Mouse (Mus musculus): ENCODE data around the gene Zbtb7b. TPM values are rescaled to one million over a fixed set of nuclear protein-coding genes. Genes with fewer than 3 reads are reported as not detected.

The Zbtb7b gene
- polyA plus RNA-seq, 1 experiment from 2014 or later, result 0.77 TPM

GRCm38 (mm10) chr3:89408448-89408847 is 13.9 kb upstream of the Zbtb7b start:
- Histone ChIP-seq H3K4me2 (ENCODE audit: low read length) (no peak overlapping the region), H3K36me3 (ENCODE audit: control insufficient read depth, insufficient read depth) (peaks cover 3% of the 10 kb centered on the region; the same call in 1 of the 2 replicates), H3K9me3 (ENCODE audit: control insufficient read depth, low read length) (no peaks in the 10 kb centered on the region), H3K4me1 (replicated peaks; ENCODE audit: control insufficient read depth, insufficient read depth, low read length) (peaks cover 10% of the 10 kb centered on the region), H3K27ac (ENCODE audit: low read length) (no peak overlapping the region), H3K27me3 (replicated peaks; ENCODE audit: control insufficient read depth, insufficient read depth, low read length) (no peaks in the 10 kb centered on the region), H3K4me3 (replicated peaks; ENCODE audit: low read length) (no peak overlapping the region), H3K9ac (replicated peaks; ENCODE audit: low read depth, low read length) (no peak overlapping the region)
- WGBS, result 68% methylated on average over 16 of the region's 16 CpGs
- no peak for ATAC-seq

GRCm38 (mm10) chr3:89406887-89407286 is 12.3 kb upstream of the Zbtb7b start:
- no peaks in the 10 kb centered on the region for H3K27me3 ChIP-seq (replicated peaks; ENCODE audit: control insufficient read depth, insufficient read depth, low read length)
- 82% methylated on average over 6 of the region's 6 CpGs for WGBS
- H3K9me3 ChIP-seq (ENCODE audit: control insufficient read depth, low read length), result no peaks in the 10 kb centered on the region
- H3K9ac ChIP-seq (replicated peaks; ENCODE audit: low read depth, low read length), result no peak overlapping the region
- H3K4me2 ChIP-seq (ENCODE audit: low read length), result no peak overlapping the region
- no peak for ATAC-seq
- no peak overlapping the region for H3K27ac ChIP-seq (ENCODE audit: low read length)
- H3K4me1 ChIP-seq (replicated peaks; ENCODE audit: control insufficient read depth, insufficient read depth, low read length), result peaks cover 10% of the 10 kb centered on the region
- H3K36me3 ChIP-seq (ENCODE audit: control insufficient read depth, insufficient read depth), result peaks cover 9% of the 10 kb centered on the region; the same call in 1 of the 2 replicates
- H3K4me3 ChIP-seq (replicated peaks; ENCODE audit: low read length), result no peak overlapping the region

GRCm38 (mm10) chr3:89402693-89403092 is 8.1 kb upstream of the Zbtb7b start, which contains the start of gene Lenep:
Gene Lenep, minus strand, starts transcription at chr3:89402793.
- H3K36me3 ChIP-seq (ENCODE audit: control insufficient read depth, insufficient read depth), result peaks cover 11% of the 10 kb centered on the region; the same call in 1 of the 2 replicates
- no peaks in the 10 kb centered on the region for H3K9me3 ChIP-seq (ENCODE audit: control insufficient read depth, low read length)
- no peaks in the 10 kb centered on the region for H3K27me3 ChIP-seq (replicated peaks; ENCODE audit: control insufficient read depth, insufficient read depth, low read length)
- no peak for ATAC-seq
- H3K4me3 ChIP-seq (replicated peaks; ENCODE audit: low read length), result no peak within 1 kb of the TSS
- no peak within 1 kb of the TSS for H3K27ac ChIP-seq (ENCODE audit: low read length)
- no peaks in the 10 kb centered on the region for H3K4me1 ChIP-seq (replicated peaks; ENCODE audit: control insufficient read depth, insufficient read depth, low read length)
- WGBS, result 80% methylated on average over 5 of the region's 5 CpGs
- H3K9ac ChIP-seq (replicated peaks; ENCODE audit: low read depth, low read length), result no peak within 1 kb of the TSS
- no peak within 1 kb of the TSS for H3K4me2 ChIP-seq (ENCODE audit: low read length)

GRCm38 (mm10) chr3:89401329-89401728 is 6.8 kb upstream of the Zbtb7b start:
- H3K36me3 ChIP-seq (ENCODE audit: control insufficient read depth, insufficient read depth), result peaks cover 11% of the 10 kb centered on the region; the same call in 1 of the 2 replicates
- ATAC-seq, result no peak
- no peak overlapping the region for H3K4me3 ChIP-seq (replicated peaks; ENCODE audit: low read length)
- H3K4me2 ChIP-seq (ENCODE audit: low read length), result no peak overlapping the region
- WGBS, result 93% methylated on average over 7 of the region's 7 CpGs
- H3K27me3 ChIP-seq (replicated peaks; ENCODE audit: control insufficient read depth, insufficient read depth, low read length), result no peaks in the 10 kb centered on the region
- H3K4me1 ChIP-seq (replicated peaks; ENCODE audit: control insufficient read depth, insufficient read depth, low read length), result peaks cover under 1% of the 10 kb centered on the region
- no peak overlapping the region for H3K27ac ChIP-seq (ENCODE audit: low read length)
- no peak overlapping the region for H3K9ac ChIP-seq (replicated peaks; ENCODE audit: low read depth, low read length)
- H3K9me3 ChIP-seq (ENCODE audit: control insufficient read depth, low read length), result no peaks in the 10 kb centered on the region

GRCm38 (mm10) chr3:89396654-89397005 is 2.1 kb upstream of the Zbtb7b start:
- H3K4me3 ChIP-seq (replicated peaks; ENCODE audit: low read length), result peak overlapping the region; percentile 47; the same call in 1 of the 2 replicates
- 0% methylated on average over 4 of the region's 4 CpGs for WGBS
- H3K27ac ChIP-seq (ENCODE audit: low read length), result no peak overlapping the region
- peaks cover 13% of the 10 kb centered on the region for H3K27me3 ChIP-seq (replicated peaks; ENCODE audit: control insufficient read depth, insufficient read depth, low read length)
- peak overlapping the region; percentile 61 for H3K4me2 ChIP-seq (ENCODE audit: low read length)
- no peak overlapping the region; the same call in 1 of the 2 replicates for H3K9ac ChIP-seq (replicated peaks; ENCODE audit: low read depth, low read length)
- peaks cover 4% of the 10 kb centered on the region; the same call in 1 of the 2 replicates for H3K36me3 ChIP-seq (ENCODE audit: control insufficient read depth, insufficient read depth)
- peaks cover 44% of the 10 kb centered on the region for H3K4me1 ChIP-seq (replicated peaks; ENCODE audit: control insufficient read depth, insufficient read depth, low read length)
- ATAC-seq, result no peak
- no peaks in the 10 kb centered on the region for H3K9me3 ChIP-seq (ENCODE audit: control insufficient read depth, low read length)

GRCm38 (mm10) chr3:89395806-89396653 is 1.5 kb upstream of the Zbtb7b start:
- Histone ChIP-seq H3K4me3 (replicated peaks; ENCODE audit: low read length) (peak overlapping the region; percentile 47), H3K9me3 (ENCODE audit: control insufficient read depth, low read length) (no peaks in the 10 kb centered on the region), H3K4me1 (replicated peaks; ENCODE audit: control insufficient read depth, insufficient read depth, low read length) (peaks cover 50% of the 10 kb centered on the region), H3K36me3 (ENCODE audit: control insufficient read depth, insufficient read depth) (peaks cover 4% of the 10 kb centered on the region; the same call in 1 of the 2 replicates), H3K27me3 (replicated peaks; ENCODE audit: control insufficient read depth, insufficient read depth, low read length) (peaks cover 13% of the 10 kb centered on the region), H3K27ac (ENCODE audit: low read length) (no peak overlapping the region), H3K4me2 (ENCODE audit: low read length) (peak overlapping the region; percentile 61), H3K9ac (replicated peaks; ENCODE audit: low read depth, low read length) (peak overlapping the region; percentile 48)
- under 1% methylated on average over 43 of the region's 44 CpGs for WGBS
- ATAC-seq, result no peak

- WGBS, result 4% methylated on average over 10 of the region's 10 CpGs
- H3K27me3 ChIP-seq (replicated peaks; ENCODE audit: control insufficient read depth, insufficient read depth, low read length), result peaks cover 13% of the 10 kb centered on the region
- peaks cover 55% of the 10 kb centered on the region for H3K4me1 ChIP-seq (replicated peaks; ENCODE audit: control insufficient read depth, insufficient read depth, low read length)
- ATAC-seq, result no peak
- H3K4me3 ChIP-seq (replicated peaks; ENCODE audit: low read length), result peak overlapping the region; percentile 40; the same call in 1 of the 2 replicates
- H3K36me3 ChIP-seq (ENCODE audit: control insufficient read depth, insufficient read depth), result peaks cover 2% of the 10 kb centered on the region; the same call in 1 of the 2 replicates
- H3K9me3 ChIP-seq (ENCODE audit: control insufficient read depth, low read length), result no peaks in the 10 kb centered on the region
- no peak overlapping the region for H3K27ac ChIP-seq (ENCODE audit: low read length)
- peak overlapping the region; percentile 71 for H3K4me2 ChIP-seq (ENCODE audit: low read length)
- H3K9ac ChIP-seq (replicated peaks; ENCODE audit: low read depth, low read length), result no peak overlapping the region
These were observed 836 bp upstream of the Zbtb7b start for GRCm38 (mm10) chr3:89395419-89395805.

GRCm38 (mm10) chr3:89394894-89395256 is 299 bp upstream of the Zbtb7b start:
- peak overlapping the region; percentile 40 for H3K4me3 ChIP-seq (replicated peaks; ENCODE audit: low read length)
- no peak overlapping the region for H3K27ac ChIP-seq (ENCODE audit: low read length)
- no peaks in the 10 kb centered on the region for H3K9me3 ChIP-seq (ENCODE audit: control insufficient read depth, low read length)
- H3K4me2 ChIP-seq (ENCODE audit: low read length), result peak overlapping the region; percentile 71
- no peak for ATAC-seq
- 3% methylated on average over 12 of the region's 12 CpGs for WGBS
- peaks cover 13% of the 10 kb centered on the region for H3K27me3 ChIP-seq (replicated peaks; ENCODE audit: control insufficient read depth, insufficient read depth, low read length)
- H3K4me1 ChIP-seq (replicated peaks; ENCODE audit: control insufficient read depth, insufficient read depth, low read length), result peaks cover 55% of the 10 kb centered on the region
- H3K36me3 ChIP-seq (ENCODE audit: control insufficient read depth, insufficient read depth), result peaks cover under 1% of the 10 kb centered on the region; the same call in 1 of the 2 replicates
- 0 out of 2 replicates have a peak overlapping the region, but pooled peaks have one; percentile 41 for H3K9ac ChIP-seq (replicated peaks; ENCODE audit: low read depth, low read length)

GRCm38 (mm10) chr3:89393605-89394004 is 971 bp downstream of the Zbtb7b start:
- WGBS, result 0% methylated on average over 15 of the region's 15 CpGs
- H3K4me1 ChIP-seq (replicated peaks; ENCODE audit: control insufficient read depth, insufficient read depth, low read length), result peaks cover 55% of the 10 kb centered on the region

More at GRCm38 (mm10) chr3:89393605-89394004, 971 bp downstream of the Zbtb7b start:
- Histone ChIP-seq H3K27ac (ENCODE audit: low read length) (peak overlapping the region; percentile 29), H3K27me3 (replicated peaks; ENCODE audit: control insufficient read depth, insufficient read depth, low read length) (peaks cover 13% of the 10 kb centered on the region), H3K9ac (replicated peaks; ENCODE audit: low read depth, low read length) (peak overlapping the region; percentile 47), H3K4me2 (ENCODE audit: low read length) (peak overlapping the region; percentile 71), H3K36me3 (ENCODE audit: control insufficient read depth, insufficient read depth) (no peaks in the 10 kb centered on the region), H3K9me3 (ENCODE audit: control insufficient read depth, low read length) (no peaks in the 10 kb centered on the region), H3K4me3 (replicated peaks; ENCODE audit: low read length) (peak overlapping the region; percentile 40)
- ATAC-seq, result peak; percentile 93

Measured in forebrain, embryonic 16.5 days (tissue).